ENCODE assay signal across 21 mouse cellular contexts in the genomic region with DNA sequence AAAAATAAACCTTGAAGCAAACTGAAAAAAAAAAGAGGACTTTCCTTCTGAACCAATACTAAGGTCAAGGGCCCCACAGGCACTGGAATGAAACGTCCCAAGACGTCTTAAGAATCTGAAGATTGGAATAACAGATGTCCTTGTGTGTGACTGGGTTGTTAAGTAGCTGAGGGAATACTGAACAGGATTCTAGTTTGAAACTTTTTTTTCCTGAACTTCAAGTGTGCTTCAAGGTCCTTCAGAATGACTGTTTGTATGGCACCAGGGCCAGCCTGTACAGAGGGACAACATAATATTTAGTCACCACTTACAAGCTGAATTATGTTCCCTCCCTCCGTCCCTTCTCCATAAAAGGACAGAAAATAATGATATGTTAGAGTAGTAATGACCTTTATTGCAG.
"Had no signal": no experiment of that assay in that cellular context is flagged by ENCODE, and none has a peak within 500 bp of the region (broad histone marks: within the 10 kb centered on the region; RNA-seq: fewer than 3 reads in every experiment).

No protein-coding gene starts in this region.

- ATAC-seq: inflammation-experienced regulatory T-cells, adult 6 months; intestine, postnatal 0 days; liver, embryonic 12.5 days; midbrain, embryonic 15.5 days had no signal

- DNase-seq: kidney, adult 2 months; kidney, postnatal 25 days; layer of hippocampus, adult 9-11 months; liver; retina, postnatal 1 day; right cerebral cortex, postnatal 25 days; spleen, adult 18-20 months; thymus, postnatal 25 days had no signal

- H3K9ac ChIP-seq: limb, embryonic 13.5 days; liver, embryonic 12.5 days; liver, embryonic 15.5 days; midbrain, embryonic 15.5 days; neural tube, embryonic 13.5 days; stomach, embryonic 15.5 days had no signal

- H3K27me3 ChIP-seq: limb, embryonic 13.5 days; liver, embryonic 12.5 days; liver, embryonic 15.5 days; midbrain, embryonic 15.5 days; neural tube, embryonic 13.5 days; stomach, embryonic 15.5 days had no signal

- H3K27ac ChIP-seq: kidney, postnatal 0 days; layer of hippocampus, adult 2 months; limb, embryonic 10.5 days; limb, embryonic 13.5 days; liver, embryonic 12.5 days; liver, embryonic 15.5 days; macrophage; midbrain, embryonic 15.5 days; neural tube, embryonic 13.5 days; stomach, embryonic 15.5 days had no signal

- H3K4me2 ChIP-seq: limb, embryonic 13.5 days; liver, embryonic 12.5 days; liver, embryonic 15.5 days; midbrain, embryonic 15.5 days; neural tube, embryonic 13.5 days; stomach, embryonic 15.5 days had no signal

- H3K4me3 ChIP-seq: layer of hippocampus, adult 2 months; limb, embryonic 10.5 days; limb, embryonic 13.5 days; liver, embryonic 12.5 days; liver, embryonic 15.5 days; midbrain, embryonic 15.5 days; myocyte; neural tube, embryonic 13.5 days; stomach, embryonic 15.5 days had no signal

- H3K36me3 ChIP-seq: limb, embryonic 10.5 days; limb, embryonic 13.5 days; liver, embryonic 12.5 days; liver, embryonic 15.5 days; midbrain, embryonic 15.5 days; neural tube, embryonic 13.5 days; stomach, embryonic 15.5 days had no signal

- H3K4me1 ChIP-seq: limb, embryonic 10.5 days; limb, embryonic 13.5 days; liver, embryonic 12.5 days; liver, embryonic 15.5 days; midbrain, embryonic 15.5 days; neural tube, embryonic 13.5 days; stomach, embryonic 15.5 days had no signal

- H3K9me3 ChIP-seq: limb, embryonic 10.5 days; limb, embryonic 13.5 days; liver, embryonic 12.5 days; liver, embryonic 15.5 days; midbrain, embryonic 15.5 days; neural tube, embryonic 13.5 days; stomach, embryonic 15.5 days had no signal
